Mouse (Mus musculus) T-cell, adult 66 days (primary cell): ENCODE measurements around the gene Tmem19. TPM values are rescaled to one million over a fixed set of nuclear protein-coding genes. Genes with fewer than 3 reads are reported as not detected.

Experiments used
- total RNA-seq, 2 experiments: library from RNA; stranded (reverse); gene quantifications; 3 replicates in 1 of 2; 4 replicates in 1 of 2; pipeline ENCODE4 v1.2.4; 2023

Gene Tmem19
- total RNA-seq, result 10 to 100 TPM; 33.1 to 35.5 TPM

GRCm38 (mm10) chr10:115361840-115362622 lies at the start of gene Tmem19:
TSS of gene Tmem19 (minus strand) at chr10:115362501.

GRCm38 (mm10) chr10:115384221-115385017 lies 22.1 kb upstream of the Tmem19 start, which contains the start of the genes Thap2 and Zfc3h1:
TSS of gene Thap2 (minus strand) at chr10:115384443.
TSS of gene Zfc3h1 (plus strand) at chr10:115384959.

GRCm38 (mm10) chr10:115315473-115316171 lies 46.7 kb downstream of the Tmem19 start, which contains the start of gene Rab21:
TSS of gene Rab21 (minus strand) at chr10:115315594.

Other genes starting within 250 kb of the Tmem19 start
- gene Tph2, start 177.5 kb downstream of the Tmem19 start, total RNA-seq, result not detected
- 100 to 1,000 TPM in 1 of 2 experiments, 10 to 100 TPM in 1; 87.5 to 121 TPM for gene Tbc1d15, start 111.0 kb downstream of the Tmem19 start, total RNA-seq
- gene Rab21, start 46.9 kb downstream of the Tmem19 start, total RNA-seq, result 10 to 100 TPM; 61.5 to 64.3 TPM
- 10 to 100 TPM in 1 of 2 experiments, 1 to 10 TPM in 1; 8.7 to 12.6 TPM for gene Thap2, start 21.9 kb upstream of the Tmem19 start, total RNA-seq
- gene Zfc3h1, start 22.5 kb upstream of the Tmem19 start, total RNA-seq, result 10 to 100 TPM; 81.7 to 88.9 TPM
- gene A930009A15Rik, start 207.5 kb upstream of the Tmem19 start, total RNA-seq, result not detected
- under 1 TPM in 1 of 2 experiments, not detected in 1; 0.21 TPM for gene Lgr5, start 225.3 kb upstream of the Tmem19 start, total RNA-seq